Comparison of ENCODE assay signal across 8 mouse cellular contexts in genomic region chr4:57916201-57916661, GRCm38 (mm10). TPM values are rescaled to one million over a fixed set of nuclear protein-coding genes. Genes with fewer than 3 reads are reported as not detected.
DNase-seq lines count a peak whose midpoint lies in the region; ATAC-seq and TF ChIP-seq lines count a peak whose summit lies in the region.

D630039A03Rik (minus strand) TSS chr4:57916297.

- no peaks in the 10 kb centered on the region for H3K9me3 ChIP-seq in intestine, postnatal 0 days (ENCODE audit: control insufficient read depth)
- no peaks in the 10 kb centered on the region for H3K9me3 ChIP-seq in liver, embryonic 16.5 days (replicated peaks; ENCODE audit: control insufficient read depth, low read length)
- H3K9me3 ChIP-seq in forebrain, embryonic 13.5 days (replicated peaks): no peaks in the 10 kb centered on the region

- no peaks in the 10 kb centered on the region for H3K36me3 ChIP-seq in intestine, postnatal 0 days (ENCODE audit: control insufficient read depth, insufficient read depth)
- H3K36me3 ChIP-seq in liver, embryonic 16.5 days (ENCODE audit: control insufficient read depth, insufficient read depth): no peaks in the 10 kb centered on the region
- H3K36me3 ChIP-seq in forebrain, embryonic 13.5 days (ENCODE audit: poor library complexity, severe bottlenecking): no peaks in the 10 kb centered on the region

- no peak for TF ChIP-seq CTCF in intestine, postnatal 0 days (IDR thresholded peaks at IDR 0.05; ENCODE audit: low read depth)

- H3K4me3 ChIP-seq in intestine, postnatal 0 days (ENCODE audit: low read depth, low read length): peak within 1 kb of the TSS; percentile 42
- peak within 1 kb of the TSS; percentile 20; the same call in 1 of the 2 replicates for H3K4me3 ChIP-seq in liver, embryonic 16.5 days (ENCODE audit: low read depth, low read length)
- H3K4me3 ChIP-seq in forebrain, embryonic 13.5 days: no peak within 1 kb of the TSS

- peak within 1 kb of the TSS; percentile 89 for H3K27ac ChIP-seq in intestine, postnatal 0 days (ENCODE audit: low read depth, low read length)
- H3K27ac ChIP-seq in liver, embryonic 16.5 days (ENCODE audit: low read length): no peak within 1 kb of the TSS
- H3K27ac ChIP-seq in forebrain, embryonic 13.5 days: no peak within 1 kb of the TSS

- WGBS in intestine, postnatal 0 days: 5% methylated on average over 9 of the region's 9 CpGs
- 29% methylated on average over 9 of the region's 9 CpGs for WGBS in liver, embryonic 16.5 days (ENCODE audit: insufficient replicate concordance)
- 27% methylated on average over 9 of the region's 9 CpGs for WGBS in forebrain, embryonic 13.5 days

- DNase-seq in thymus, postnatal 14 days: peak; percentile 26
- DNase-seq in thymus, postnatal 10 days (ENCODE audit: low spot score in 2 of 2): no peak
- DNase-seq in cerebellum, adult 11-12 months: peak; percentile 38
- DNase-seq in right cerebral cortex, postnatal 14 days: no peak
- DNase-seq in left cerebral cortex, postnatal 36 days (ENCODE audit: low spot score in 2 of 2): no peak

- H3K4me1 ChIP-seq in intestine, postnatal 0 days (replicated peaks; ENCODE audit: control insufficient read depth, insufficient read depth, low read length): 0 out of 2 replicates have a peak, but pooled peaks cover 2% of the 10 kb centered on the region
- no peaks in the 10 kb centered on the region for H3K4me1 ChIP-seq in liver, embryonic 16.5 days (ENCODE audit: control insufficient read depth, low read depth, low read length)
- H3K4me1 ChIP-seq in forebrain, embryonic 13.5 days: peaks cover 24% of the 10 kb centered on the region

- no peaks in the 10 kb centered on the region for H3K27me3 ChIP-seq in intestine, postnatal 0 days (replicated peaks; ENCODE audit: control insufficient read depth, insufficient read depth, low read length)
- H3K27me3 ChIP-seq in liver, embryonic 16.5 days (ENCODE audit: control insufficient read depth, insufficient read depth, low read depth, low read length): no peaks in the 10 kb centered on the region
- H3K27me3 ChIP-seq in forebrain, embryonic 13.5 days: peaks cover 4% of the 10 kb centered on the region; the same call in 1 of the 2 replicates

- intact Hi-C loops in left cerebral cortex, postnatal 36 days (cut with DNase I): no loop called here

- H3K4me2 ChIP-seq in intestine, postnatal 0 days (replicated peaks; ENCODE audit: low read depth): peak within 1 kb of the TSS; percentile 68
- H3K4me2 ChIP-seq in liver, embryonic 16.5 days (ENCODE audit: low read depth, low read length): peak within 1 kb of the TSS; percentile 48
- H3K4me2 ChIP-seq in forebrain, embryonic 13.5 days: no peak within 1 kb of the TSS

- ATAC-seq in intestine, postnatal 0 days: peak; percentile 80
- ATAC-seq in liver, embryonic 16.5 days (ENCODE audit: low read depth): no peak
- ATAC-seq in forebrain, embryonic 13.5 days: no peak

- H3K9ac ChIP-seq in intestine, postnatal 0 days (ENCODE audit: low read depth, low read length): peak within 1 kb of the TSS; percentile 54
- H3K9ac ChIP-seq in liver, embryonic 16.5 days (ENCODE audit: low read depth, low read length): no peak within 1 kb of the TSS
- H3K9ac ChIP-seq in forebrain, embryonic 13.5 days: no peak within 1 kb of the TSS

RNA-seq across cellular contexts. Expression of gene D630039A03Rik, which starts in this region (rescaled TPM):
- 6.6 and 7.0 TPM in 2 replicates for polyA plus RNA-seq in intestine, postnatal 0 days (2015; fragmentation: Nextera tagmentation; extraction: Ambion mirVana)
- polyA plus RNA-seq in liver, embryonic 16.5 days (2015; fragmentation: Nextera tagmentation; extraction: Ambion mirVana): 0.16 and 0.27 TPM in 2 replicates
- polyA plus RNA-seq in forebrain, embryonic 13.5 days (2015; fragmentation: Nextera tagmentation; extraction: Ambion mirVana): 0.08 TPM in 1 of 2 replicates, not detected in the other
- total RNA-seq in left cerebral cortex, postnatal 36 days (2021): under 1 TPM; 0.15 to 0.18 TPM

Comparison
In these comparisons a context has a peak if more than half of its experiments do, and no peak if none do; other contexts are left out.
1. DNase-seq: peak in thymus, postnatal 14 days (single experiment) and cerebellum, adult 11-12 months (single experiment); none in thymus, postnatal 10 days (0 of 2), right cerebral cortex, postnatal 14 days (single experiment) and left cerebral cortex, postnatal 36 days (0 of 2).